Mouse (Mus musculus) cerebellum, postnatal 10 days (tissue): Measurements from ENCODE around the gene Rad9a.

ENCODE experiments used
- DNase-seq, 2 experiments: peaks; one replicate each; pipeline ENCODE4 v3.0.0; 2021; ENCODE audit warnings: mixed read lengths in 2 of 2

The Rad9a gene

GRCm38 (mm10) chr19:4162646-4163542, 38.6 kb downstream of the Rad9a start, which contains the start of gene Rps6kb2:
TSS of gene Rps6kb2 (minus strand) at chr19:4163354.
- peak; percentile 98 to 99 for DNase-seq

- DNase-seq: no peak
These were observed 42.4 kb downstream of the Rad9a start for GRCm38 (mm10) chr19:4159049-4159448.

GRCm38 (mm10) chr19:4156771-4157170, 44.7 kb downstream of the Rad9a start:
- DNase-seq: no peak

GRCm38 (mm10) chr19:4156073-4156579, 45.3 kb downstream of the Rad9a start:
- peak; percentile 16 to 42 for DNase-seq

- DNase-seq: no peak
These were observed 46.0 kb downstream of the Rad9a start for GRCm38 (mm10) chr19:4155223-4156072.

- peak in 1 of 2 experiments; percentile 21 for DNase-seq
These were observed 46.8 kb downstream of the Rad9a start for GRCm38 (mm10) chr19:4154437-4155222.

- peak; percentile 69 to 78 for DNase-seq
These were observed 48.2 kb downstream of the Rad9a start, which contains the start of gene Ptprcap for GRCm38 (mm10) chr19:4153232-4153654. TSS of gene Ptprcap (plus strand) at chr19:4153604.

GRCm38 (mm10) chr19:4152445-4153231, 48.8 kb downstream of the Rad9a start:
- peak in 1 of 2 experiments; percentile 70 for DNase-seq

GRCm38 (mm10) chr19:4151898-4152297, 49.6 kb downstream of the Rad9a start:
- no peak for DNase-seq

- DNase-seq: no peak
These were observed 50.0 kb downstream of the Rad9a start for GRCm38 (mm10) chr19:4151488-4151860.

- DNase-seq: no peak
These were observed 50.6 kb downstream of the Rad9a start for GRCm38 (mm10) chr19:4150567-4151487.

- no peak for DNase-seq
These were observed 51.5 kb downstream of the Rad9a start for GRCm38 (mm10) chr19:4149764-4150461.

GRCm38 (mm10) chr19:4149283-4149682, 52.2 kb downstream of the Rad9a start:
- DNase-seq: no peak

GRCm38 (mm10) chr19:4148819-4149218, 52.6 kb downstream of the Rad9a start:
- DNase-seq: peak in 1 of 2 experiments; percentile 48

- peak; percentile 99 for DNase-seq
These were observed 53.0 kb downstream of the Rad9a start, which contains the start of gene Coro1b for GRCm38 (mm10) chr19:4148491-4148806. TSS of gene Coro1b (plus strand) at chr19:4148619.

GRCm38 (mm10) chr19:4147782-4148490, 53.5 kb downstream of the Rad9a start:
- no peak for DNase-seq

- DNase-seq: no peak
These were observed 54.4 kb downstream of the Rad9a start for GRCm38 (mm10) chr19:4147022-4147405.

- no peak for DNase-seq
These were observed 55.0 kb downstream of the Rad9a start for GRCm38 (mm10) chr19:4146366-4147021.

GRCm38 (mm10) chr19:4145936-4146335, 55.5 kb downstream of the Rad9a start:
- DNase-seq: no peak
